Mouse (Mus musculus): ENCODE results near the gene Adra2b. TPM values are rescaled to one million over a fixed set of nuclear protein-coding genes. Genes with fewer than 3 reads are reported as not detected.

Adra2b gene
- total and polyA plus RNA-seq, 3 experiments = 0.05 TPM; not detected in 2

- Histone ChIP-seq H3K27me3 (ENCODE audit: insufficient read depth, low read length) (peaks cover 55% of the 10 kb centered on the region), H3K9me3 (replicated peaks) (peaks cover 6% of the 10 kb centered on the region), H3K4me3 (ENCODE audit: low read depth, low read length) (no peak overlapping the region), H3K36me3 (replicated peaks) (no peaks in the 10 kb centered on the region), H3K4me1 (ENCODE audit: insufficient read depth, low read depth, low read length) (peaks cover 17% of the 10 kb centered on the region)
- TF ChIP-seq TAL1 (conservative IDR thresholded peaks at IDR 0.05; ENCODE audit: low read depth, low read length) (no peak), GATA2 (IDR thresholded peaks at IDR 0.05; ENCODE audit: borderline replicate concordance, low read depth, low read length) (no peak), POLR2AphosphoS5 (IDR thresholded peaks at IDR 0.05; ENCODE audit: insufficient replicate concordance, low read depth, low read length) (no peak), GATA1 (IDR thresholded peaks at IDR 0.05; ENCODE audit: borderline replicate concordance, low read length) (no peak), CTCF (IDR thresholded peaks at IDR 0.05; ENCODE audit: low read depth, low read length) (no peak)
- DNase-seq (ENCODE audit: low spot score) (no peak), ATAC-seq (ENCODE audit: extremely low read depth, insufficient number of reproducible peaks, low FRiP score, poor library complexity, severe bottlenecking) (no peak)
These were observed 30.0 kb upstream of the Adra2b start for GRCm38 (mm10) chr2:127332807-127333570.

GRCm38 (mm10) chr2:127333945-127334603 lies 28.9 kb upstream of the Adra2b start:
- peaks cover 46% of the 10 kb centered on the region for H3K27me3 ChIP-seq (ENCODE audit: insufficient read depth, low read length)
- no peak for DNase-seq (ENCODE audit: low spot score)
- no peak for ATAC-seq (ENCODE audit: extremely low read depth, insufficient number of reproducible peaks, low FRiP score, poor library complexity, severe bottlenecking)
- no peaks in the 10 kb centered on the region for H3K36me3 ChIP-seq (replicated peaks)
- peaks cover 6% of the 10 kb centered on the region for H3K9me3 ChIP-seq (replicated peaks)
- H3K4me3 ChIP-seq (ENCODE audit: low read depth, low read length) = no peak overlapping the region
- H3K4me1 ChIP-seq (ENCODE audit: insufficient read depth, low read depth, low read length) = peaks cover 12% of the 10 kb centered on the region
- TF ChIP-seq CTCF (IDR thresholded peaks at IDR 0.05; ENCODE audit: low read depth, low read length) (no peak), TAL1 (conservative IDR thresholded peaks at IDR 0.05; ENCODE audit: low read depth, low read length) (no peak), GATA1 (IDR thresholded peaks at IDR 0.05; ENCODE audit: borderline replicate concordance, low read length) (no peak), POLR2AphosphoS5 (IDR thresholded peaks at IDR 0.05; ENCODE audit: insufficient replicate concordance, low read depth, low read length) (no peak), GATA2 (IDR thresholded peaks at IDR 0.05; ENCODE audit: borderline replicate concordance, low read depth, low read length) (no peak)

- Histone ChIP-seq H3K4me3 (ENCODE audit: low read depth, low read length) (no peak overlapping the region), H3K36me3 (replicated peaks) (no peaks in the 10 kb centered on the region), H3K4me1 (ENCODE audit: insufficient read depth, low read depth, low read length) (peaks cover 12% of the 10 kb centered on the region), H3K9me3 (replicated peaks) (peaks cover 6% of the 10 kb centered on the region), H3K27me3 (ENCODE audit: insufficient read depth, low read length) (peaks cover 42% of the 10 kb centered on the region)
- TF ChIP-seq CTCF (IDR thresholded peaks at IDR 0.05; ENCODE audit: low read depth, low read length) (no peak), GATA1 (IDR thresholded peaks at IDR 0.05; ENCODE audit: borderline replicate concordance, low read length) (no peak), TAL1 (conservative IDR thresholded peaks at IDR 0.05; ENCODE audit: low read depth, low read length) (no peak), GATA2 (IDR thresholded peaks at IDR 0.05; ENCODE audit: borderline replicate concordance, low read depth, low read length) (no peak), POLR2AphosphoS5 (IDR thresholded peaks at IDR 0.05; ENCODE audit: insufficient replicate concordance, low read depth, low read length) (no peak)
- DNase-seq (ENCODE audit: low spot score) (no peak), ATAC-seq (ENCODE audit: extremely low read depth, insufficient number of reproducible peaks, low FRiP score, poor library complexity, severe bottlenecking) (no peak)
These were observed 27.9 kb upstream of the Adra2b start for GRCm38 (mm10) chr2:127335078-127335541.

- H3K4me1 ChIP-seq (ENCODE audit: insufficient read depth, low read depth, low read length) = peaks cover 12% of the 10 kb centered on the region
- ATAC-seq (ENCODE audit: extremely low read depth, insufficient number of reproducible peaks, low FRiP score, poor library complexity, severe bottlenecking) (no peak), DNase-seq (ENCODE audit: low spot score) (peak; percentile 19)
- peaks cover 42% of the 10 kb centered on the region for H3K27me3 ChIP-seq (ENCODE audit: insufficient read depth, low read length)
- H3K9me3 ChIP-seq (replicated peaks) = peaks cover 6% of the 10 kb centered on the region
- H3K4me3 ChIP-seq (ENCODE audit: low read depth, low read length) = no peak within 1 kb of the TSS
- H3K36me3 ChIP-seq (replicated peaks) = no peaks in the 10 kb centered on the region
- TF ChIP-seq GATA2 (IDR thresholded peaks at IDR 0.05; ENCODE audit: borderline replicate concordance, low read depth, low read length) = no peak
- TF ChIP-seq POLR2AphosphoS5 (IDR thresholded peaks at IDR 0.05; ENCODE audit: insufficient replicate concordance, low read depth, low read length) = no peak
- no peak for TF ChIP-seq TAL1 (conservative IDR thresholded peaks at IDR 0.05; ENCODE audit: low read depth, low read length)
- TF ChIP-seq GATA1 (IDR thresholded peaks at IDR 0.05; ENCODE audit: borderline replicate concordance, low read length) = no peak
- TF ChIP-seq CTCF (IDR thresholded peaks at IDR 0.05; ENCODE audit: low read depth, low read length) = no peak
These were observed 27.1 kb upstream of the Adra2b start, which contains the start of gene Dusp2 for GRCm38 (mm10) chr2:127335767-127336496. Gene Dusp2 (plus strand): TSS chr2:127336159.

- peaks cover 12% of the 10 kb centered on the region for H3K4me1 ChIP-seq (ENCODE audit: insufficient read depth, low read depth, low read length)
- peaks cover 44% of the 10 kb centered on the region for H3K27me3 ChIP-seq (ENCODE audit: insufficient read depth, low read length)
- no peak overlapping the region for H3K4me3 ChIP-seq (ENCODE audit: low read depth, low read length)
- TF ChIP-seq GATA1 (IDR thresholded peaks at IDR 0.05; ENCODE audit: borderline replicate concordance, low read length) (no peak), GATA2 (IDR thresholded peaks at IDR 0.05; ENCODE audit: borderline replicate concordance, low read depth, low read length) (no peak), TAL1 (conservative IDR thresholded peaks at IDR 0.05; ENCODE audit: low read depth, low read length) (no peak), POLR2AphosphoS5 (IDR thresholded peaks at IDR 0.05; ENCODE audit: insufficient replicate concordance, low read depth, low read length) (no peak), CTCF (IDR thresholded peaks at IDR 0.05; ENCODE audit: low read depth, low read length) (no peak)
- ATAC-seq (ENCODE audit: extremely low read depth, insufficient number of reproducible peaks, low FRiP score, poor library complexity, severe bottlenecking) = no peak
- H3K36me3 ChIP-seq (replicated peaks) = no peaks in the 10 kb centered on the region
- no peak for DNase-seq (ENCODE audit: low spot score)
- peaks cover 6% of the 10 kb centered on the region for H3K9me3 ChIP-seq (replicated peaks)
These were observed 26.5 kb upstream of the Adra2b start for GRCm38 (mm10) chr2:127336497-127336832.

Data from G1E (cell line).